Mouse (Mus musculus): ENCODE measurements around the gene Ntn4. TPM values are rescaled to one million over a fixed set of nuclear protein-coding genes. Genes with fewer than 3 reads are reported as not detected.

Gene Ntn4
- polyA plus RNA-seq, 1 experiment, result 0.20 TPM

GRCm38 (mm10) chr10:93640953-93641820 lies 706 bp downstream of the Ntn4 start:
- Histone ChIP-seq H3K4me1 (ENCODE audit: control insufficient read depth, insufficient read depth, low read length) (no peaks in the 10 kb centered on the region), H3K27ac (ENCODE audit: insufficient read depth, low read depth, low read length) (no peak overlapping the region)
- TF ChIP-seq POLR2A (IDR thresholded peaks at IDR 0.05; ENCODE audit: borderline replicate concordance, low read depth, low read length) (no peak), CTCF (IDR thresholded peaks at IDR 0.05; ENCODE audit: low read depth, low read length) (no peak)

GRCm38 (mm10) chr10:93641821-93642746 lies 1.6 kb downstream of the Ntn4 start:
- Histone ChIP-seq H3K4me3 (ENCODE audit: insufficient read depth, low read length) (0 out of 2 replicates have a peak overlapping the region, but pooled peaks have one; percentile 60), H3K4me1 (ENCODE audit: control insufficient read depth, insufficient read depth, low read length) (no peaks in the 10 kb centered on the region), H3K27ac (ENCODE audit: insufficient read depth, low read depth, low read length) (no peak overlapping the region)
- TF ChIP-seq CTCF (IDR thresholded peaks at IDR 0.05; ENCODE audit: low read depth, low read length) (no peak), POLR2A (IDR thresholded peaks at IDR 0.05; ENCODE audit: borderline replicate concordance, low read depth, low read length) (no peak)

More at GRCm38 (mm10) chr10:93640953-93641820, 706 bp downstream of the Ntn4 start:
- peak overlapping the region; percentile 60 for H3K4me3 ChIP-seq (ENCODE audit: insufficient read depth, low read length)

- H3K4me1 ChIP-seq (ENCODE audit: control insufficient read depth, insufficient read depth, low read length), result no peaks in the 10 kb centered on the region
- H3K27ac ChIP-seq (ENCODE audit: insufficient read depth, low read depth, low read length), result no peak overlapping the region
- no peak overlapping the region for H3K4me3 ChIP-seq (ENCODE audit: insufficient read depth, low read length)
- TF ChIP-seq CTCF (IDR thresholded peaks at IDR 0.05; ENCODE audit: low read depth, low read length) (no peak), POLR2A (IDR thresholded peaks at IDR 0.05; ENCODE audit: borderline replicate concordance, low read depth, low read length) (no peak)
Measured at GRCm38 (mm10) chr10:93642897-93643296, 2.4 kb downstream of the Ntn4 start.

GRCm38 (mm10) chr10:93644451-93644941 lies 4.0 kb downstream of the Ntn4 start:
- TF ChIP-seq POLR2A (IDR thresholded peaks at IDR 0.05; ENCODE audit: borderline replicate concordance, low read depth, low read length) (no peak), CTCF (IDR thresholded peaks at IDR 0.05; ENCODE audit: low read depth, low read length) (no peak)
- Histone ChIP-seq H3K4me1 (ENCODE audit: control insufficient read depth, insufficient read depth, low read length) (no peaks in the 10 kb centered on the region), H3K4me3 (ENCODE audit: insufficient read depth, low read length) (no peak overlapping the region), H3K27ac (ENCODE audit: insufficient read depth, low read depth, low read length) (no peak overlapping the region)

- no peaks in the 10 kb centered on the region for H3K4me1 ChIP-seq (ENCODE audit: control insufficient read depth, insufficient read depth, low read length)
- no peak overlapping the region for H3K27ac ChIP-seq (ENCODE audit: insufficient read depth, low read depth, low read length)
- H3K4me3 ChIP-seq (ENCODE audit: insufficient read depth, low read length), result no peak overlapping the region
- TF ChIP-seq CTCF (IDR thresholded peaks at IDR 0.05; ENCODE audit: low read depth, low read length) (no peak), POLR2A (IDR thresholded peaks at IDR 0.05; ENCODE audit: borderline replicate concordance, low read depth, low read length) (no peak)
Measured at GRCm38 (mm10) chr10:93647655-93648561, 7.4 kb downstream of the Ntn4 start.

- Histone ChIP-seq H3K4me3 (ENCODE audit: insufficient read depth, low read length) (no peak overlapping the region), H3K4me1 (ENCODE audit: control insufficient read depth, insufficient read depth, low read length) (no peaks in the 10 kb centered on the region), H3K27ac (ENCODE audit: insufficient read depth, low read depth, low read length) (no peak overlapping the region)
- no peak for TF ChIP-seq POLR2A (IDR thresholded peaks at IDR 0.05; ENCODE audit: borderline replicate concordance, low read depth, low read length)
- no peak for TF ChIP-seq CTCF (IDR thresholded peaks at IDR 0.05; ENCODE audit: low read depth, low read length)
Measured at GRCm38 (mm10) chr10:93648598-93649102, 8.2 kb downstream of the Ntn4 start.

GRCm38 (mm10) chr10:93649127-93649526 lies 8.6 kb downstream of the Ntn4 start:
- Histone ChIP-seq H3K27ac (ENCODE audit: insufficient read depth, low read depth, low read length) (no peak overlapping the region), H3K4me3 (ENCODE audit: insufficient read depth, low read length) (no peak overlapping the region), H3K4me1 (ENCODE audit: control insufficient read depth, insufficient read depth, low read length) (no peaks in the 10 kb centered on the region)
- TF ChIP-seq POLR2A (IDR thresholded peaks at IDR 0.05; ENCODE audit: borderline replicate concordance, low read depth, low read length) (no peak), CTCF (IDR thresholded peaks at IDR 0.05; ENCODE audit: low read depth, low read length) (no peak)

- H3K4me1 ChIP-seq (ENCODE audit: control insufficient read depth, insufficient read depth, low read length), result no peaks in the 10 kb centered on the region
- no peak overlapping the region for H3K4me3 ChIP-seq (ENCODE audit: insufficient read depth, low read length)
- no peak overlapping the region for H3K27ac ChIP-seq (ENCODE audit: insufficient read depth, low read depth, low read length)
- TF ChIP-seq POLR2A (IDR thresholded peaks at IDR 0.05; ENCODE audit: borderline replicate concordance, low read depth, low read length) (no peak), CTCF (IDR thresholded peaks at IDR 0.05; ENCODE audit: low read depth, low read length) (no peak)
Measured at GRCm38 (mm10) chr10:93649600-93649999, 9.1 kb downstream of the Ntn4 start.
